Mouse (Mus musculus): ENCODE data around the gene Dync1li1. TPM values are rescaled to one million over a fixed set of nuclear protein-coding genes. Genes with fewer than 3 reads are reported as not detected.
A peak's percentile ranks its signal among the peaks of the same experiment; 100 is the strongest.
"Not testable (repeated sequence)": the region's sequence is repeated elsewhere in the genome, so short reads cannot be mapped to it uniquely, and the experiment has no call there.

Gene Dync1li1
- polyA plus RNA-seq, 1 experiment from 2014 or later, result 39.3 TPM

- not testable (repeated sequence) for H3K9me3 ChIP-seq (ENCODE audit: control insufficient read depth); H3K4me2 ChIP-seq (replicated peaks; ENCODE audit: low read depth); H3K9ac ChIP-seq (ENCODE audit: low read depth, low read length); H3K36me3 ChIP-seq (ENCODE audit: control insufficient read depth, insufficient read depth); H3K27ac ChIP-seq (ENCODE audit: low read depth, low read length); H3K4me1 ChIP-seq (replicated peaks; ENCODE audit: control insufficient read depth, insufficient read depth, low read length); ATAC-seq; H3K4me3 ChIP-seq (ENCODE audit: low read depth, low read length); H3K27me3 ChIP-seq (replicated peaks; ENCODE audit: control insufficient read depth, insufficient read depth, low read length)
- TF ChIP-seq CTCF (IDR thresholded peaks at IDR 0.05; ENCODE audit: low read depth), result peak; percentile 71
- 47% methylated on average over 8 of the region's 9 CpGs for WGBS
Observed at GRCm38 (mm10) chr9:114648472-114648871, 40.1 kb upstream of the Dync1li1 start.

GRCm38 (mm10) chr9:114649371-114649770 is 39.2 kb upstream of the Dync1li1 start:
- no peak overlapping the region for H3K4me2 ChIP-seq (replicated peaks; ENCODE audit: low read depth)
- no peaks in the 10 kb centered on the region for H3K27me3 ChIP-seq (replicated peaks; ENCODE audit: control insufficient read depth, insufficient read depth, low read length)
- WGBS, result 60% methylated on average over 5 of the region's 5 CpGs
- no peaks in the 10 kb centered on the region for H3K9me3 ChIP-seq (ENCODE audit: control insufficient read depth)
- TF ChIP-seq CTCF (IDR thresholded peaks at IDR 0.05; ENCODE audit: low read depth), result no peak
- no peaks in the 10 kb centered on the region for H3K4me1 ChIP-seq (replicated peaks; ENCODE audit: control insufficient read depth, insufficient read depth, low read length)
- no peak overlapping the region for H3K9ac ChIP-seq (ENCODE audit: low read depth, low read length)
- H3K27ac ChIP-seq (ENCODE audit: low read depth, low read length), result no peak overlapping the region
- ATAC-seq, result no peak
- no peaks in the 10 kb centered on the region for H3K36me3 ChIP-seq (ENCODE audit: control insufficient read depth, insufficient read depth)
- no peak overlapping the region for H3K4me3 ChIP-seq (ENCODE audit: low read depth, low read length)

GRCm38 (mm10) chr9:114650938-114651634 is 37.5 kb upstream of the Dync1li1 start:
- Histone ChIP-seq H3K9me3 (ENCODE audit: control insufficient read depth) (no peaks in the 10 kb centered on the region), H3K4me3 (ENCODE audit: low read depth, low read length) (no peak overlapping the region), H3K4me2 (replicated peaks; ENCODE audit: low read depth) (no peak overlapping the region), H3K27me3 (replicated peaks; ENCODE audit: control insufficient read depth, insufficient read depth, low read length) (no peaks in the 10 kb centered on the region), H3K9ac (ENCODE audit: low read depth, low read length) (no peak overlapping the region), H3K4me1 (replicated peaks; ENCODE audit: control insufficient read depth, insufficient read depth, low read length) (no peaks in the 10 kb centered on the region), H3K36me3 (ENCODE audit: control insufficient read depth, insufficient read depth) (no peaks in the 10 kb centered on the region), H3K27ac (ENCODE audit: low read depth, low read length) (no peak overlapping the region)
- TF ChIP-seq CTCF (IDR thresholded peaks at IDR 0.05; ENCODE audit: low read depth), result no peak
- 53% methylated on average over 21 of the region's 21 CpGs for WGBS
- no peak for ATAC-seq

- H3K9me3 ChIP-seq (ENCODE audit: control insufficient read depth), result no peaks in the 10 kb centered on the region
- TF ChIP-seq CTCF (IDR thresholded peaks at IDR 0.05; ENCODE audit: low read depth), result no peak
- no peak overlapping the region for H3K4me2 ChIP-seq (replicated peaks; ENCODE audit: low read depth)
- H3K4me1 ChIP-seq (replicated peaks; ENCODE audit: control insufficient read depth, insufficient read depth, low read length), result no peaks in the 10 kb centered on the region
- H3K9ac ChIP-seq (ENCODE audit: low read depth, low read length), result no peak overlapping the region
- 85% methylated on average over 4 of the region's 4 CpGs for WGBS
- H3K27me3 ChIP-seq (replicated peaks; ENCODE audit: control insufficient read depth, insufficient read depth, low read length), result no peaks in the 10 kb centered on the region
- no peak overlapping the region for H3K27ac ChIP-seq (ENCODE audit: low read depth, low read length)
- no peaks in the 10 kb centered on the region for H3K36me3 ChIP-seq (ENCODE audit: control insufficient read depth, insufficient read depth)
- no peak for ATAC-seq
- H3K4me3 ChIP-seq (ENCODE audit: low read depth, low read length), result no peak overlapping the region
Observed at GRCm38 (mm10) chr9:114655356-114655755, 33.2 kb upstream of the Dync1li1 start.

DNA sequence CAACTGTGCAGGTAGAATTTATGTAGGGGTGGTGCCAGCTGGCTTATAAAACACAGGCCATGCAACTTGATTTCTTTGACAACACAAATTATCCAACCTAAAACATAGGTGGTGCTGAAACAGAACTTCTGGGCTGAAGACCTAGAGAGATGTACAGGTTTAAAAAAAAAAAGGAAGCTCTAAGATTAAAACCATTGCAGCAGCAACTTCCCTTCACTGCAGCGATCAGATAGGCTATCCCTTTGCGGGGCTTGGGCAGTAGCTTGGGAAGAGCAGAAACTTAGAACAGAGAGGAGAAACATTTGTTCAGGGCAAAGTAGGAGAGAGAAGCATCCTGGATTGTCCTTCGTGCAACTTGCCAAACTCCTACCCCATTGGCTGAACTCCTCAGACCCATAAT is 31.9 kb upstream of the Dync1li1 start:
- no peak for TF ChIP-seq CTCF (IDR thresholded peaks at IDR 0.05; ENCODE audit: low read depth)
- Histone ChIP-seq H3K4me2 (replicated peaks; ENCODE audit: low read depth) (no peak overlapping the region), H3K4me3 (ENCODE audit: low read depth, low read length) (no peak overlapping the region), H3K27ac (ENCODE audit: low read depth, low read length) (no peak overlapping the region), H3K9me3 (ENCODE audit: control insufficient read depth) (no peaks in the 10 kb centered on the region), H3K4me1 (replicated peaks; ENCODE audit: control insufficient read depth, insufficient read depth, low read length) (no peaks in the 10 kb centered on the region), H3K27me3 (replicated peaks; ENCODE audit: control insufficient read depth, insufficient read depth, low read length) (no peaks in the 10 kb centered on the region), H3K9ac (ENCODE audit: low read depth, low read length) (no peak overlapping the region), H3K36me3 (ENCODE audit: control insufficient read depth, insufficient read depth) (no peaks in the 10 kb centered on the region)
- no peak for ATAC-seq
- 79% methylated on average over 3 of the region's 3 CpGs for WGBS

- Histone ChIP-seq H3K4me2 (replicated peaks; ENCODE audit: low read depth) (no peak overlapping the region), H3K4me1 (replicated peaks; ENCODE audit: control insufficient read depth, insufficient read depth, low read length) (0 out of 2 replicates have a peak, but pooled peaks cover 2% of the 10 kb centered on the region), H3K9ac (ENCODE audit: low read depth, low read length) (no peak overlapping the region), H3K4me3 (ENCODE audit: low read depth, low read length) (no peak overlapping the region), H3K27ac (ENCODE audit: low read depth, low read length) (no peak overlapping the region), H3K9me3 (ENCODE audit: control insufficient read depth) (no peaks in the 10 kb centered on the region), H3K36me3 (ENCODE audit: control insufficient read depth, insufficient read depth) (no peaks in the 10 kb centered on the region), H3K27me3 (replicated peaks; ENCODE audit: control insufficient read depth, insufficient read depth, low read length) (no peaks in the 10 kb centered on the region)
- no peak for ATAC-seq
- TF ChIP-seq CTCF (IDR thresholded peaks at IDR 0.05; ENCODE audit: low read depth), result no peak
- 88% methylated on average over 6 of the region's 6 CpGs for WGBS
Observed at GRCm38 (mm10) chr9:114660506-114660905, 28.1 kb upstream of the Dync1li1 start.
